Mouse (Mus musculus) stomach, postnatal 0 days (tissue): ENCODE measurements around the gene Grid1.

Experiments
- CTCF ChIP-seq: IDR thresholded peaks from 2 replicates; pipeline ENCODE4 v1.5.1; 2016; ENCODE audit warnings: antibody characterized with exemption, low read depth, mild to moderate bottlenecking, moderate library complexity
- EP300 ChIP-seq: optimal IDR thresholded peaks from 2 replicates; pipeline ENCODE3; 2016; ENCODE audit warnings: antibody characterized with exemption

- TF ChIP-seq CTCF (no peak), EP300 (no peak)
Measured at GRCm38 (mm10) chr14:34891769-34892532, 72.0 kb downstream of the Grid1 start.
